Mouse (Mus musculus) lung, postnatal 0 days (tissue): Measurements from ENCODE around the gene Lrrc26.

ENCODE experiments used
- CTCF ChIP-seq: IDR thresholded peaks from 2 replicates; pipeline ENCODE4 v1.5.1; 2016; ENCODE audit warnings: antibody characterized with exemption, mild to moderate bottlenecking
- EP300 ChIP-seq: IDR thresholded peaks from 2 replicates; pipeline ENCODE4 v1.6.1; 2016; ENCODE audit warnings: antibody characterized with exemption, mild to moderate bottlenecking, control low read depth

DNA sequence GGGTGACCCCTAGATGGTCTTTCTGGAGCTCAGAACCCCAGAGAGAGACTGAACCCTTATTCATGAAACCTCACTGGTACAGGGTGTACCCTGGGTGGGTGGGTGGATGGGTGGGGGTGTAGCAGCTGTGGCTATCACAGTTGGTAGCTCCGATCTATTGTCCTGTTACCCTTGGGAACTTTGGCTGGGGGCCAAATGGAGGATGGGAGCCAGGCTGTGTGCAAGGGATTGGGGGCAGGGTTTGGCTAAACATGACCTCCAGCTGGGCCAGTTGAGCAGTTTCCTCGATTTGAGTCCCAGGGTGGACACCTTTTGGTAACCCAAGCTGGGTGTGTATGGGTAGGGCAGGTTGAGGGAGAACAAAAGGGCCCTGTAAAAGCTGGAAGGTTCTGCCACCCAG is 23.0 kb upstream of the Lrrc26 start:
- TF ChIP-seq CTCF (no peak), EP300 (no peak)
